Mouse (Mus musculus): ENCODE data around the gene Sash3. TPM values are rescaled to one million over a fixed set of nuclear protein-coding genes. Genes with fewer than 3 reads are reported as not detected.

Gene Sash3
- polyA plus RNA-seq, 1 experiment from 2014 or later: 4.1 TPM

DNA sequence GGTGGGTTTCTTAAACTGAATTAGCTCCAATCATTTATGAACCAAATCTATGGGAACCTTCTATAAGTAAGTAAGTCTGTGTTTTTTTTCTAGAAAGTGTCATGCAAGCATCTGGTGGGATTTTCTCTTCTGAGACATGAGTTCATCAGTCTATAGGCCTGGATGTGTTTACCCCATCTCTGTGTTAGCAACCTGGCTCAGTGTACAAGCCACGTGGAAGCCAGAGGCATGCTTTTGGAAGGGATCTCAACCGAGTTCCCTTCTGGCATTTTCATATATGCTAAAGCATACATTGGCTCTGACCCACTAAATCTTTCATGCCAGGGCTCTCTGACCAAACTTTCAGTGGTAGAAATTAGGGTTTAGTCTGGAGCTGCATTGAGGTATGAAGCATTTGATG lies 7.7 kb downstream of the Sash3 start:
- no peaks in the 10 kb centered on the region for H3K9me3 ChIP-seq (ENCODE audit: control insufficient read depth, low read length)
- no peaks in the 10 kb centered on the region for H3K36me3 ChIP-seq (ENCODE audit: control insufficient read depth, insufficient read depth, low read length)
- H3K4me1 ChIP-seq (replicated peaks; ENCODE audit: control insufficient read depth, insufficient read depth, low read length): no peaks in the 10 kb centered on the region
- H3K9ac ChIP-seq (ENCODE audit: low read length): no peak overlapping the region
- no peak overlapping the region for H3K27ac ChIP-seq (ENCODE audit: low read length)
- H3K4me3 ChIP-seq (ENCODE audit: low read length): no peak overlapping the region
- no peak for ATAC-seq (ENCODE audit: low read depth)
- H3K27me3 ChIP-seq (ENCODE audit: control insufficient read depth, insufficient read depth, low read depth, low read length): no peaks in the 10 kb centered on the region
- WGBS: 75% methylated on average over 2 of the region's 2 CpGs
- no peak overlapping the region for H3K4me2 ChIP-seq (ENCODE audit: low read depth, low read length)

GRCm38 (mm10) chrX:48155489-48155888 lies 9.3 kb downstream of the Sash3 start:
- no peak overlapping the region for H3K4me3 ChIP-seq (ENCODE audit: low read length)
- H3K27ac ChIP-seq (ENCODE audit: low read length): no peak overlapping the region
- WGBS: 90% methylated on average over 6 of the region's 6 CpGs
- no peak overlapping the region for H3K4me2 ChIP-seq (ENCODE audit: low read depth, low read length)
- H3K4me1 ChIP-seq (replicated peaks; ENCODE audit: control insufficient read depth, insufficient read depth, low read length): no peaks in the 10 kb centered on the region
- H3K9me3 ChIP-seq (ENCODE audit: control insufficient read depth, low read length): no peaks in the 10 kb centered on the region
- no peaks in the 10 kb centered on the region for H3K27me3 ChIP-seq (ENCODE audit: control insufficient read depth, insufficient read depth, low read depth, low read length)
- ATAC-seq (ENCODE audit: low read depth): no peak
- H3K9ac ChIP-seq (ENCODE audit: low read length): no peak overlapping the region
- no peaks in the 10 kb centered on the region for H3K36me3 ChIP-seq (ENCODE audit: control insufficient read depth, insufficient read depth, low read length)

- Histone ChIP-seq H3K4me2 (ENCODE audit: low read depth, low read length) (no peak overlapping the region), H3K27me3 (ENCODE audit: control insufficient read depth, insufficient read depth, low read depth, low read length) (no peaks in the 10 kb centered on the region), H3K36me3 (ENCODE audit: control insufficient read depth, insufficient read depth, low read length) (no peaks in the 10 kb centered on the region), H3K9ac (ENCODE audit: low read length) (no peak overlapping the region), H3K4me3 (ENCODE audit: low read length) (no peak overlapping the region), H3K9me3 (ENCODE audit: control insufficient read depth, low read length) (no peaks in the 10 kb centered on the region), H3K27ac (ENCODE audit: low read length) (no peak overlapping the region), H3K4me1 (replicated peaks; ENCODE audit: control insufficient read depth, insufficient read depth, low read length) (no peaks in the 10 kb centered on the region)
- ATAC-seq (ENCODE audit: low read depth): no peak
- 79% methylated on average over 8 of the region's 8 CpGs for WGBS
Observed at GRCm38 (mm10) chrX:48157396-48157795, 11.2 kb downstream of the Sash3 start.

GRCm38 (mm10) chrX:48158229-48158919 lies 12.1 kb downstream of the Sash3 start:
- H3K36me3 ChIP-seq (ENCODE audit: control insufficient read depth, insufficient read depth, low read length): no peaks in the 10 kb centered on the region
- no peak overlapping the region for H3K9ac ChIP-seq (ENCODE audit: low read length)
- no peak overlapping the region for H3K4me2 ChIP-seq (ENCODE audit: low read depth, low read length)
- no peak overlapping the region for H3K27ac ChIP-seq (ENCODE audit: low read length)
- H3K9me3 ChIP-seq (ENCODE audit: control insufficient read depth, low read length): no peaks in the 10 kb centered on the region
- H3K4me1 ChIP-seq (replicated peaks; ENCODE audit: control insufficient read depth, insufficient read depth, low read length): no peaks in the 10 kb centered on the region
- no peak for ATAC-seq (ENCODE audit: low read depth)
- WGBS: 79% methylated on average over 11 of the region's 11 CpGs
- H3K27me3 ChIP-seq (ENCODE audit: control insufficient read depth, insufficient read depth, low read depth, low read length): no peaks in the 10 kb centered on the region
- H3K4me3 ChIP-seq (ENCODE audit: low read length): no peak overlapping the region

DNA sequence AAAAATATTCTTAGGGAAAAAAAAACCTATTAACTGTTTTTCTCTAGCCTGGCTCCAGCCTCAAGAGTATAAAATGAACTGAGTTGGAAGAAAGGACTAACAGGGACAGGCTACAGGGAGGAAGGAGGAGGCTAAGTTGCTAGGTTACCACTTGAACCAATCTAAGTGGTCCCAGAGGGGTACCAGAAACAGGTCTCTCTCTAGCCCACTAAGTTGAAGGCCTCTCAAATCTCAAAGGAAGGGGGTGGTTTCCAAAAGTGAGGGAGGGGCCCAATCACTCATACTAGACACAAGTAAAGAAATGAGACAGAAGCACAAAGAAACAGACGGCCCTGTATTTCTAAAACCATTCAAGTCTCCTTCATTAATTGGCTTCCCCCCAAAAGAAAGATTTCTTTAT lies 23.7 kb downstream of the Sash3 start:
- WGBS: 35% methylated on average over 1 of the region's 1 CpGs
- H3K9ac ChIP-seq (ENCODE audit: low read length): no peak overlapping the region
- no peaks in the 10 kb centered on the region; the same call in 1 of the 2 replicates for H3K36me3 ChIP-seq (ENCODE audit: control insufficient read depth, insufficient read depth, low read length)
- H3K4me1 ChIP-seq (replicated peaks; ENCODE audit: control insufficient read depth, insufficient read depth, low read length): no peaks in the 10 kb centered on the region
- no peak overlapping the region for H3K4me3 ChIP-seq (ENCODE audit: low read length)
- H3K27ac ChIP-seq (ENCODE audit: low read length): no peak overlapping the region
- H3K9me3 ChIP-seq (ENCODE audit: control insufficient read depth, low read length): no peaks in the 10 kb centered on the region
- H3K27me3 ChIP-seq (ENCODE audit: control insufficient read depth, insufficient read depth, low read depth, low read length): no peaks in the 10 kb centered on the region
- ATAC-seq (ENCODE audit: low read depth): no peak
- no peak overlapping the region for H3K4me2 ChIP-seq (ENCODE audit: low read depth, low read length)

DNA sequence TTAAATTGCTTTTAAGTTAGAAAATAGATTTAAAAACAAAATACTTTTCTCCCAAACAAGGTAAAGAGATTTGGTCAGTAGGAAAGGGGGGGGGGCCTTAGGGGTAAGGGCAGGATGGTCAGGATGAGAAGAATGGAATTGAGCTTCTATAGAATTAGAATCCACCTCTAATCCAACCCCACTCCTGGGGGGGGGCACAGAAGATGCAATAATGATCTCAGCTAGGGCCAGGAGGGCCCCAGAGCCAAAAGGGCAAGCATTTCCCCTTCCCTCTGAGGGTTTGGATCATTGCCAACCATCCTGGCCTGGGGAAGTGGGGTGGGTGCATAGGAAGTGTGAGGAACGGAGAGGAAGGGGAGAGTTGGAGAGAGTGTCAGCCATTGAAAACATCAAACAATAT lies 24.1 kb downstream of the Sash3 start:
- H3K9me3 ChIP-seq (ENCODE audit: control insufficient read depth, low read length): no peaks in the 10 kb centered on the region
- H3K27me3 ChIP-seq (ENCODE audit: control insufficient read depth, insufficient read depth, low read depth, low read length): no peaks in the 10 kb centered on the region

DNA sequence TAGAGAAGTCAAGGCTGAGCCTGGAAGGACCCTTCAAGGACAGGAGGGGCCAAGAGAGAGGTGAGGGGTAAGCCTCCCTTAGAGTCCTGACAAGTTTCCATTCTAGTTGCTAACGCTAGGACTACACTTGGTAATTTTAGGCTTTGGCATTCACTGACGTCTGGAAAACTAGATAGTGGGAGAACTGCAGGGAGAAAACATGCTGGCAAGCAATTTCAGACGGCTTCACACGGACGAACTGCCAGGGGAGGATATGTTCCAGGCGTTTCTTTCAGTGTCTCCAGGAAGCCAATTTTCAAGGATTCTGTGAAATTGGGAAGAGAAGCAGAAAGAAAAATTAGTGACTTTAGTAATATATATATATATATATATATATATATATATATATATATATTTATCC lies 35.6 kb downstream of the Sash3 start:
- Histone ChIP-seq H3K36me3 (ENCODE audit: control insufficient read depth, insufficient read depth, low read length) (peaks cover 5% of the 10 kb centered on the region; the same call in 1 of the 2 replicates), H3K9ac (ENCODE audit: low read length) (no peak overlapping the region), H3K4me2 (ENCODE audit: low read depth, low read length) (no peak overlapping the region), H3K27me3 (ENCODE audit: control insufficient read depth, insufficient read depth, low read depth, low read length) (no peaks in the 10 kb centered on the region), H3K4me1 (replicated peaks; ENCODE audit: control insufficient read depth, insufficient read depth, low read length) (no peaks in the 10 kb centered on the region), H3K4me3 (ENCODE audit: low read length) (no peak overlapping the region), H3K9me3 (ENCODE audit: control insufficient read depth, low read length) (no peaks in the 10 kb centered on the region), H3K27ac (ENCODE audit: low read length) (no peak overlapping the region)
- ATAC-seq (ENCODE audit: low read depth): no peak
- 81% methylated on average over 6 of the region's 6 CpGs for WGBS

More for the DNA sequence above, 24.1 kb downstream of the Sash3 start:
- no peak overlapping the region for H3K4me2 ChIP-seq (ENCODE audit: low read depth, low read length)
- H3K9ac ChIP-seq (ENCODE audit: low read length): no peak overlapping the region
- no peak for ATAC-seq (ENCODE audit: low read depth)
- H3K27ac ChIP-seq (ENCODE audit: low read length): no peak overlapping the region
- 47% methylated on average over 1 of the region's 1 CpGs for WGBS
- no peaks in the 10 kb centered on the region for H3K4me1 ChIP-seq (replicated peaks; ENCODE audit: control insufficient read depth, insufficient read depth, low read length)
- H3K4me3 ChIP-seq (ENCODE audit: low read length): no peak overlapping the region
- no peaks in the 10 kb centered on the region; the same call in 1 of the 2 replicates for H3K36me3 ChIP-seq (ENCODE audit: control insufficient read depth, insufficient read depth, low read length)

- Histone ChIP-seq H3K4me1 (replicated peaks; ENCODE audit: control insufficient read depth, insufficient read depth, low read length) (no peaks in the 10 kb centered on the region), H3K36me3 (ENCODE audit: control insufficient read depth, insufficient read depth, low read length) (peaks cover 5% of the 10 kb centered on the region; the same call in 1 of the 2 replicates), H3K9ac (ENCODE audit: low read length) (no peak overlapping the region), H3K27me3 (ENCODE audit: control insufficient read depth, insufficient read depth, low read depth, low read length) (no peaks in the 10 kb centered on the region), H3K4me2 (ENCODE audit: low read depth, low read length) (no peak overlapping the region), H3K4me3 (ENCODE audit: low read length) (no peak overlapping the region), H3K9me3 (ENCODE audit: control insufficient read depth, low read length) (no peaks in the 10 kb centered on the region), H3K27ac (ENCODE audit: low read length) (no peak overlapping the region)
- no peak for ATAC-seq (ENCODE audit: low read depth)
- 58% methylated on average over 3 of the region's 3 CpGs for WGBS
Observed at GRCm38 (mm10) chrX:48184703-48185102, 38.5 kb downstream of the Sash3 start.

GRCm38 (mm10) chrX:48191261-48191660 lies 45.0 kb downstream of the Sash3 start:
- no peaks in the 10 kb centered on the region for H3K27me3 ChIP-seq (ENCODE audit: control insufficient read depth, insufficient read depth, low read depth, low read length)
- no peak overlapping the region for H3K27ac ChIP-seq (ENCODE audit: low read length)
- peaks cover 6% of the 10 kb centered on the region for H3K36me3 ChIP-seq (ENCODE audit: control insufficient read depth, insufficient read depth, low read length)
- no peaks in the 10 kb centered on the region for H3K9me3 ChIP-seq (ENCODE audit: control insufficient read depth, low read length)
- H3K9ac ChIP-seq (ENCODE audit: low read length): no peak overlapping the region
- H3K4me2 ChIP-seq (ENCODE audit: low read depth, low read length): no peak overlapping the region
- H3K4me3 ChIP-seq (ENCODE audit: low read length): no peak overlapping the region
- H3K4me1 ChIP-seq (replicated peaks; ENCODE audit: control insufficient read depth, insufficient read depth, low read length): no peaks in the 10 kb centered on the region
- WGBS: 83% methylated on average over 6 of the region's 6 CpGs
- ATAC-seq (ENCODE audit: low read depth): no peak
